Mouse (Mus musculus): ENCODE measurements at regions not wholly inside any gene's neighbourhood (a gene's known extent, or its start where the extent isn't known, plus 50 kb on each side); places are given as distances from the start of the nearest gene placed in this dataset.

DNA sequence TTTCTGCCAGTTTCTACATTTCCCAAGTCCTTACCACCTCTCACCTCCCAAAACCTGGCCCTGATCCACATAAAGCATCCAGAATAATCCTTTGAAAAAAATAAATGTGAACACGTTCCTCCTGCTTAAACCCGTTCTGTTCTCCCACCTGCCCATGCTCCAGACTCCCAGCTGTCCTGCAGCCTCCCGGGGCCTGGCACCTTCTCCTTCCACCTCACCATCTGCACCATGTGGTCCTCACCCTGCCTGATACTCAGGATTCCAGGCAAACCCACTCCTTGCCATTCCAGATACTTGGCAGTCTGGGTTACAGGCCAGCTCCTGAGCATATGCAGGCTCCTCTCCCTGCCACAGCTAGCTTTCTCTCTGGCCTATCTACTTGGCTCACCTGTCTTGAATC, 431.9 kb upstream of the Zmiz1 start:
- TF ChIP-seq MAFK (IDR thresholded peaks at IDR 0.05; ENCODE audit: insufficient read depth, low read depth, low read length) = no peak
- no peak for TF ChIP-seq CHD2 (IDR thresholded peaks at IDR 0.05; ENCODE audit: low read depth, low read length)
- TF ChIP-seq ZC3H11A (IDR thresholded peaks at IDR 0.05; ENCODE audit: borderline replicate concordance, low read depth, low read length) = no peak
- TF ChIP-seq HCFC1 (IDR thresholded peaks at IDR 0.05; ENCODE audit: borderline replicate concordance, insufficient read depth, low read length) = no peak
- TF ChIP-seq ZNF384 (IDR thresholded peaks at IDR 0.05; ENCODE audit: low read depth, low read length) = no peak
- in situ Hi-C loops (cut with MboI; ENCODE audit: low sequenced_read_pairs in 2 of 2, unreplicated experiment in 2 of 2) = no loop called here
- Histone ChIP-seq H3K9ac (ENCODE audit: insufficient read depth, low read depth, low read length, poor library complexity, severe bottlenecking) (no peak overlapping the region), H3K9me3 (ENCODE audit: control insufficient read depth, insufficient read depth, low read depth, low read length) (no peaks in the 10 kb centered on the region), H3K4me1 (ENCODE audit: control insufficient read depth in 2 of 2, insufficient read depth in 2 of 2, low read length in 2 of 2, poor library complexity in 1 of 2) (no peaks in the 10 kb centered on the region), H3K27ac (ENCODE audit: insufficient read depth, low read depth, low read length, poor library complexity, severe bottlenecking) (no peak overlapping the region), H3K36me3 (ENCODE audit: control insufficient read depth, insufficient read depth, low read length, poor library complexity, severe bottlenecking) (no peaks in the 10 kb centered on the region), H3K4me3 (ENCODE audit: insufficient read depth in 1 of 2, low read depth in 1 of 2, low read length in 2 of 2, poor library complexity in 1 of 2, severe bottlenecking in 1 of 2) (no peak overlapping the region)
- no peak for DNase-seq (ENCODE audit: low read depth, low spot score)

DNA sequence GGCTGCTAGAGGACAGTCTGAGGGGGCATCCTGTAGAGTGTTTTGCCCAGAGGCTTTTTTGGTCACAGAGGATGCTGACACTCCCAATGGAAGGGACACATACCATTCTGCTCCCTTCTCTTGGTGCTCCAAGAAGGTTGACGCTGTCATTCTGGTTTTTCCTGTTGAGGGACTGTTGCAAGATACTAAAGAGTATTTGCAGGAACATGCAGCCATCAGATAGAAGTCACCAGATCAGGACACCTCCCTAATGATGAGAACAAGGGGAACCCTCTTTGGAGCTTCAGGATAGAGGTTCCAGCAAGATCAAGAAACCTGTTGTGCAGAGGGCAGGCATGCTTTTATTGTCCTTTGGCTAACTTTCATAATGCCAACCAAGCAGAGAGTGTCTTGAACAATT, 431.1 kb upstream of the Zmiz1 start:
- DNase-seq (ENCODE audit: low read depth, low spot score) = no peak
- H3K9me3 ChIP-seq (ENCODE audit: control insufficient read depth, insufficient read depth, low read depth, low read length) = no peaks in the 10 kb centered on the region
- no peaks in the 10 kb centered on the region for H3K4me1 ChIP-seq (ENCODE audit: control insufficient read depth in 2 of 2, insufficient read depth in 2 of 2, low read length in 2 of 2, poor library complexity in 1 of 2)
- no peak for TF ChIP-seq ZNF384 (IDR thresholded peaks at IDR 0.05; ENCODE audit: low read depth, low read length)
- no peak for TF ChIP-seq CHD2 (IDR thresholded peaks at IDR 0.05; ENCODE audit: low read depth, low read length)
- no peak for TF ChIP-seq ZC3H11A (IDR thresholded peaks at IDR 0.05; ENCODE audit: borderline replicate concordance, low read depth, low read length)
- no peak for TF ChIP-seq HCFC1 (IDR thresholded peaks at IDR 0.05; ENCODE audit: borderline replicate concordance, insufficient read depth, low read length)
- TF ChIP-seq MAFK (IDR thresholded peaks at IDR 0.05; ENCODE audit: insufficient read depth, low read depth, low read length) = no peak
- no peak overlapping the region for H3K27ac ChIP-seq (ENCODE audit: insufficient read depth, low read depth, low read length, poor library complexity, severe bottlenecking)
- in situ Hi-C loops (cut with MboI; ENCODE audit: low sequenced_read_pairs in 2 of 2, unreplicated experiment in 2 of 2) = no loop called here
- no peak overlapping the region for H3K9ac ChIP-seq (ENCODE audit: insufficient read depth, low read depth, low read length, poor library complexity, severe bottlenecking)
- H3K4me3 ChIP-seq (ENCODE audit: insufficient read depth in 1 of 2, low read depth in 1 of 2, low read length in 2 of 2, poor library complexity in 1 of 2, severe bottlenecking in 1 of 2) = no peak overlapping the region
- H3K36me3 ChIP-seq (ENCODE audit: control insufficient read depth, insufficient read depth, low read length, poor library complexity, severe bottlenecking) = no peaks in the 10 kb centered on the region

DNA sequence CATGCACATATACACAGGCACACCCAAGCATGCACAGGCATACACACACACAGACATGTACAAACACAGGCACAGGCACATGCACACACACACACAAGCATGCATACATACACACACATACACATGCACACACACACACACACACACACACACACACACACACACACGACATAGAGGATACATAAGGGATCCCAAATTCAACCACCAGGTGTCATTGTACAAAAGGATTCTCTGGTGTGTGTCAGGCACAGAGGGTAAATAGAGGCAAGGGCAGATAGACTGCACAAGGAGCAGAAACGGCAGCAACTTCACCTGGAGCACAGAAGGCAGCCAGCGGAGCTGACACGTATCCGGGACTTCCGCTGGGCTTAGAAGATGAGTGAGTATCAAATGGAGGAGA, 428.1 kb upstream of the Zmiz1 start:
- H3K27ac ChIP-seq (ENCODE audit: insufficient read depth, low read depth, low read length, poor library complexity, severe bottlenecking) = no peak overlapping the region; the same call in 1 of the 2 replicates

DNA sequence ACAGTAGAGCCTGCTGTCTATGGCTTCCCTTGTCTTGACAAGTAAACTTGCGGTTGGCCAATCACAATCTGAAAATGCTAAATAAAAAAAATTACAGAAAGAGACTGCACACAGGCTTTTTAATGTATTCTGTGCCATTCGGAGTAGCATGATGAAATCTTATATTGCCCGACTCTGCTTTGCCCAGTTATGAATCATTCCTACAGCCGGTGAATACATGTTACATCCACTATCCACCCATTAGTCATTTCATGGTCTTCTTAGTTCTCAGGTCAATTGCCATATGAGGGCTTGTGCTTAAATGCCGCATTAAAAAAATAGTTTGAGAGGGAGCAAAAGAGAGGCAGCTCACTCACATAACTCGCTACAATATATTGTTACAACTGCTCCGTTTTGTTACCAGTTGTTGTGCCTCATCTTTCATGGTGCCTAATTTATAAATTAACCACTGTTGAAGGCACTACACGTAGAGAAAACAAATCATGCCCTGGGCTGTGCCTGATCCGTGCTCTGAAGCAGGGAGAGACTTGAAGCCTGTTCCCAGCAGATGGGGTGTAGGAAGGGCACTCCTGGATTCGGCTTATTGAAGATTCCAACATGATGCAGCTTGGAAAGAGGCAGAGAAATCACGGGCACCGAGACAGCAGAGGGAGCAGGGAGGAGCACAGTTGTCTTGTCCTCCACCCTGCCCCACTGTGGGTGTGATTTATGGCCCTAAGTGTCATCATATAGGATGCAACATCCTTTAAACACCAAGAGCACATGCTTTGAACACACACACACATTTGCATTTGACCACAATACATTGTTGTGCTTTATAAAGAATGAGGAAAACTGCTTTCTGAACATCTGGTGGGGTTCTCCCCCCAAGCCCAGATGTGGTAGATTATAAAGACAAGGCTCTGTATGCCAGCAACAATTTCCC, 427.0 kb upstream of the Zmiz1 start:
- no peaks in the 10 kb centered on the region for H3K36me3 ChIP-seq (ENCODE audit: control insufficient read depth, insufficient read depth, low read length, poor library complexity, severe bottlenecking)
- no peak for TF ChIP-seq ZC3H11A (IDR thresholded peaks at IDR 0.05; ENCODE audit: borderline replicate concordance, low read depth, low read length)
- no peak for TF ChIP-seq ZNF384 (IDR thresholded peaks at IDR 0.05; ENCODE audit: low read depth, low read length)
- TF ChIP-seq HCFC1 (IDR thresholded peaks at IDR 0.05; ENCODE audit: borderline replicate concordance, insufficient read depth, low read length) = no peak
- no peak for TF ChIP-seq CHD2 (IDR thresholded peaks at IDR 0.05; ENCODE audit: low read depth, low read length)
- TF ChIP-seq MAFK (IDR thresholded peaks at IDR 0.05; ENCODE audit: insufficient read depth, low read depth, low read length) = no peak
- peaks cover 0 to 8% of the 10 kb centered on the region in 2 experiments; a peak in 1 of 4 replicates for H3K4me1 ChIP-seq (ENCODE audit: control insufficient read depth in 2 of 2, insufficient read depth in 2 of 2, low read length in 2 of 2, poor library complexity in 1 of 2)
- no peak overlapping the region for H3K4me3 ChIP-seq (ENCODE audit: insufficient read depth in 1 of 2, low read depth in 1 of 2, low read length in 2 of 2, poor library complexity in 1 of 2, severe bottlenecking in 1 of 2)
- in situ Hi-C loops (cut with MboI; ENCODE audit: low sequenced_read_pairs in 2 of 2, unreplicated experiment in 2 of 2) = no loop called here
- DNase-seq (ENCODE audit: low read depth, low spot score) = no peak
- no peak overlapping the region for H3K27ac ChIP-seq (ENCODE audit: insufficient read depth, low read depth, low read length, poor library complexity, severe bottlenecking)
- H3K9ac ChIP-seq (ENCODE audit: insufficient read depth, low read depth, low read length, poor library complexity, severe bottlenecking) = no peak overlapping the region
- H3K9me3 ChIP-seq (ENCODE audit: control insufficient read depth, insufficient read depth, low read depth, low read length) = no peaks in the 10 kb centered on the region

More for the DNA sequence above, 428.1 kb upstream of the Zmiz1 start:
- in situ Hi-C loops (cut with MboI; ENCODE audit: low sequenced_read_pairs in 2 of 2, unreplicated experiment in 2 of 2) = no loop called here
- Histone ChIP-seq H3K4me1 (ENCODE audit: control insufficient read depth in 2 of 2, insufficient read depth in 2 of 2, low read length in 2 of 2, poor library complexity in 1 of 2) (peaks cover 0 to 8% of the 10 kb centered on the region in 2 experiments; a peak in 1 of 4 replicates), H3K9me3 (ENCODE audit: control insufficient read depth, insufficient read depth, low read depth, low read length) (no peaks in the 10 kb centered on the region), H3K4me3 (ENCODE audit: insufficient read depth in 1 of 2, low read depth in 1 of 2, low read length in 2 of 2, poor library complexity in 1 of 2, severe bottlenecking in 1 of 2) (no peak overlapping the region), H3K9ac (ENCODE audit: insufficient read depth, low read depth, low read length, poor library complexity, severe bottlenecking) (no peak overlapping the region), H3K36me3 (ENCODE audit: control insufficient read depth, insufficient read depth, low read length, poor library complexity, severe bottlenecking) (no peaks in the 10 kb centered on the region)
- DNase-seq (ENCODE audit: low read depth, low spot score) = no peak
- no peak for TF ChIP-seq MAFK (IDR thresholded peaks at IDR 0.05; ENCODE audit: insufficient read depth, low read depth, low read length)
- TF ChIP-seq ZC3H11A (IDR thresholded peaks at IDR 0.05; ENCODE audit: borderline replicate concordance, low read depth, low read length) = no peak
- TF ChIP-seq ZNF384 (IDR thresholded peaks at IDR 0.05; ENCODE audit: low read depth, low read length) = no peak
- no peak for TF ChIP-seq HCFC1 (IDR thresholded peaks at IDR 0.05; ENCODE audit: borderline replicate concordance, insufficient read depth, low read length)
- no peak for TF ChIP-seq CHD2 (IDR thresholded peaks at IDR 0.05; ENCODE audit: low read depth, low read length)
